Mouse (Mus musculus): ENCODE data around the gene Gm9112. TPM values are rescaled to one million over a fixed set of nuclear protein-coding genes. Genes with fewer than 3 reads are reported as not detected.

Gm9112 gene
- polyA plus RNA-seq (2015; fragmentation: Nextera tagmentation; extraction: Ambion mirVana): not detected in 2 replicates

DNA sequence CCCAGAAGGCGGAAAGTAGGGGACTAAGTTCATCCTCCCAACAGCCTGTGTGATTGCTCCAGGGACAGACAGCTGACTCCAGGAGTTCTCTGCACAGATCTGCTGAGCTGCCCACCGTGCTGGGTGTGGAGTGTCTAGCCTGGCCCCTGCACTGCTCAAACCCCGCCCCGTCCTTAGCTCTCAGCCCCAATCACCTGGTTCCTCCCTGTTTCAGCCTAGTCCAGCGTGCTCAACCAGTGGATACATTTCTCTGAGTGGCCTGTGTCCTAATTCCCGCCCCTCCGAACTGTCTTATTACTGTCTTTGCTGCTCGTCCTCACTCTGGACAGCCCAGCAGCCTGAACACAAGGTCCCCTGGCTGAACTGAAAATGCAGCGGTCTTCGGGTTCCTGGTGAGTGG, at the start of gene Gm9112, which contains the start of gene Dmrtc1b:
Gm9112 (minus strand) TSS at position 101 of the 400 bp plus-strand sequence.
Dmrtc1b (plus strand) TSS at position 331 of the 400 bp plus-strand sequence.

GRCm38 (mm10) chrX:102686872-102687271, 20.6 kb downstream of the Gm9112 start, which contains the start of gene Gm3880:
Gene Gm3880 (minus strand): TSS chrX:102686972.

Other genes starting within 250 kb of the Gm9112 start
- 8.6 and 13.7 TPM in 2 replicates for gene Hdac8, start 202.3 kb downstream of the Gm9112 start, polyA plus RNA-seq (2015; fragmentation: Nextera tagmentation; extraction: Ambion mirVana)
- gene Phka1, start 63.4 kb downstream of the Gm9112 start, polyA plus RNA-seq (2015; fragmentation: Nextera tagmentation; extraction: Ambion mirVana): 6.5 and 6.8 TPM in 2 replicates
- gene Gm3880, start 20.7 kb downstream of the Gm9112 start, polyA plus RNA-seq (2015; fragmentation: Nextera tagmentation; extraction: Ambion mirVana): not detected in 2 replicates
- not detected in 2 replicates for gene Dmrtc1b, start 230 bp upstream of the Gm9112 start, polyA plus RNA-seq (2015; fragmentation: Nextera tagmentation; extraction: Ambion mirVana)
- not detected in 2 replicates for gene Dmrtc1c1, start 95.3 kb upstream of the Gm9112 start, polyA plus RNA-seq (2015; fragmentation: Nextera tagmentation; extraction: Ambion mirVana)
- gene Dmrtc1c2, start 147.0 kb upstream of the Gm9112 start, polyA plus RNA-seq (2015; fragmentation: Nextera tagmentation; extraction: Ambion mirVana): not detected in 2 replicates
- not detected in 2 replicates for gene 1700031F05Rik, start 160.3 kb upstream of the Gm9112 start, polyA plus RNA-seq (2015; fragmentation: Nextera tagmentation; extraction: Ambion mirVana)
- gene Dmrtc1a, start 201.1 kb upstream of the Gm9112 start, polyA plus RNA-seq (2015; fragmentation: Nextera tagmentation; extraction: Ambion mirVana): 2.9 and 3.3 TPM in 2 replicates
- gene 1700011M02Rik, start 201.3 kb upstream of the Gm9112 start, polyA plus RNA-seq (2015; fragmentation: Nextera tagmentation; extraction: Ambion mirVana): not detected in 2 replicates
- gene 1700018G05Rik, start 220.7 kb upstream of the Gm9112 start, polyA plus RNA-seq (2015; fragmentation: Nextera tagmentation; extraction: Ambion mirVana): not detected in 2 replicates

Measured in neural tube, postnatal 0 days (tissue).